Mouse (Mus musculus): ENCODE results near the gene Bahcc1. TPM values are rescaled to one million over a fixed set of nuclear protein-coding genes. Genes with fewer than 3 reads are reported as not detected.

Bahcc1 gene
- total RNA-seq, 2 experiments from 2014 or later = 1.4 to 2.9 TPM

GRCm38 (mm10) chr11:120240206-120240605, 7.5 kb downstream of the Bahcc1 start:
- no peak for ATAC-seq (replicated peaks; ENCODE audit: low FRiP score, poor library complexity, severe bottlenecking)

DNA sequence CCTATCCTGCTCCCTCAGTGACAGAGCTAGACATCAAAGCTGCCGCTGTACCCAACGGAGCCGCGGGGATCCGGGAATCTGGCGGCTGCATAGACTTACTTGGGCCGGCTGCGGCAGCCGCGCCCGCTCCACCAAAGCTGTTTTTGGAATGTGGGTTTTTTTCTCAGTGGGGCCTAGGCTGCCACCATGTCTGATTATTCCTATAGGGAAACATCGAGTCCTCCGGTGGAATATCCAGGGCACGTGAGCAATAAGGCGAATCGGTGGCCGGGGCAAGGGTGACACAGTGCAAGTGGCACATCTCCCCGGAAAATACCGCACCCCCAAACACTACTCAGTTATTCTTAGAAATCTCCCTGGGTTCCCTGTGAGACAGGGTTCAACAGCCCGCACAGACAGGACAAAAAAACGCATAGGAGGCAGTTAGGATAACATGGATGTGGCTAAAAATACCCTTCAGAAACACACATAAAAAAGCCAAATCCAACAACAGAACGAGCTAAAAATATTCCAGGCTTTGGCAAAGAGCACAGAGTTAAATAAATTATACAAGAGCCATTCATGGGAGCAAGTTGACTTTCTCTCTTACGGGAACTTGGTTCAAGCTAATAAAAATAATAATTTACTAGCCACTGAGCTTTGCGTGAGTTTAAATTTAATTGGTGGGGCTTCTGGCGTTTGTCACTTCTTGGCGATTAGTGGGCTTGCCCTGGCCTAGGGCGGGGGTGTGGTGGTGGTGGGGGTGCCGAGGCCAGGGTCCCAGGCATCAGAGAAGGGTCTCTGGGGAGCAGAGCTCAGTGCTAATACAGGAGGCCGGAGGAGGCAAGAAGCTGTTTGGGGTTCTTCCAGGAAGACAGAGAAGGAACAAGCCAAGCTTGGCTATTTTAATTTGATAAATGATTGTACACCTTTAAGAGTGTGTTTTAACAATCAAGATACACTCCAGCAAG, 8.5 kb downstream of the Bahcc1 start:
- ATAC-seq (replicated peaks; ENCODE audit: low FRiP score, poor library complexity, severe bottlenecking) = no peak

DNA sequence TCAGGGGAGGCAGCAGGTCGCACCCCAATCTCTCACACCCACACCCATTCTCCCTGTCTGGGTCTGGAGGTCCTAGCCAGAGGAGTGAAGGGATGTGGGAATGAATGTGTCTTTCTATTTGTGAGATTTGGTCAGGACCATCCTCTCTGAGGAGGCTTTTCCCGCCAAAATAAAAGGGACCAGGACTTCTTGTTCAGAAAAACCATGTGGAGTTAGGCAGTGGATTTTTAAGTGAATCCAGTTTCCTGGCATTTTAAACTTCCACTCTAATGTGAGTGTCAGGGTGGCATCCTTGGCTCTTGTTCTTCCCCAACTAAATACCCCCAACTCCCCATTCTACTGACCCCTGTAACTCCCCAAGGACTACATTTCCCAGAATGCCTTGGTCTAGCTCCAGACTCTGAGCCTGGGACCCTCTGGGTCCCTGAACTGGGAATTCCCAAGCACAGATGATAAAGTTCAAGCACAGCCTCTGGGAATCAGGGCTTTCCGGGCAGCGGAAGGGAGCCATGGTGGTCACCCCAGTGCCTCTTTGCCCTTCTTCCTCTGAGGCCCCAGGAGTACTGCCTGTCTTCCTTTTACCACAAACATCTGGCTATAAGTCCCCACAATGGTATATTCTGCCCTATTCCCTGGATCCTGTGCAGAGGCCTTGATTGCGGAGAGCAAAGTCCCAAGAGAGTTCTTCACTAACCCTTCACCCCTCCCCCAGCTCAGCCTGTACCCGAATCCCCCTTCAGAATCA, 9.4 kb downstream of the Bahcc1 start:
- ATAC-seq (replicated peaks; ENCODE audit: low FRiP score, poor library complexity, severe bottlenecking) = no peak

- no peak for ATAC-seq (replicated peaks; ENCODE audit: low FRiP score, poor library complexity, severe bottlenecking)
Observed at GRCm38 (mm10) chr11:120242726-120243530, 10.2 kb downstream of the Bahcc1 start.

GRCm38 (mm10) chr11:120243531-120243820, 10.7 kb downstream of the Bahcc1 start:
- no peak for ATAC-seq (replicated peaks; ENCODE audit: low FRiP score, poor library complexity, severe bottlenecking)

DNA sequence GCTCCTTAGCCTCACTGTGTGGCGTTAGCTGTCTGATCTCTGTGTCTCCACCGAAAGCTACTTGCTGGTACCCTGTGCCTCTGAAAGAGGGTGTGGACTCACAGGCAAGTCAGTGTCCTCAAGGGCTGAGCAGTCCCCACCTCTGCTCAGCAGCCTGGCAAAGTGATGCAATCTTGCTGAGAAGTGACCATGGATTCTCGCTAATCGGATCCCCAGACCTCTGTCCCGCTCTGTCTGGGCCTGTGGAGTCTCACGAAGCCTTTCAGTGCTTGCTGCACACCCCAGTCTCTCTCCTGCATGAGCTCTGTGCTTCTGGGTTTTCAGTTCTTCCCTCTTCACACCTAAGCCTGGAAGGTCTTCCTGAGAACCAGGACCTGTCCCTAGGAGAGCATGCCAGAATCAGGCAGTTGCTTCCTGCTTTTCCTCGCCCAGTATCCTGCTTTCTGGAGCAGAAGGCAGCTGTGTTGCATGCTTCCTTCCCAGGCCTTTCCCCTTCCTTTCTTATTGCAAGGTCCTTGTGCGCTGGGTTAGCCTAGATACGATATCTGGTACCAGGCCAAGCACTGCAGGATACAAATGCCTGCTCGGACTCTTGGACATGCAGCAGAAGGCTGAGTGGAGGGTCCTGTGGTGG, 15.5 kb downstream of the Bahcc1 start:
- no peak for ATAC-seq (replicated peaks; ENCODE audit: low FRiP score, poor library complexity, severe bottlenecking)

DNA sequence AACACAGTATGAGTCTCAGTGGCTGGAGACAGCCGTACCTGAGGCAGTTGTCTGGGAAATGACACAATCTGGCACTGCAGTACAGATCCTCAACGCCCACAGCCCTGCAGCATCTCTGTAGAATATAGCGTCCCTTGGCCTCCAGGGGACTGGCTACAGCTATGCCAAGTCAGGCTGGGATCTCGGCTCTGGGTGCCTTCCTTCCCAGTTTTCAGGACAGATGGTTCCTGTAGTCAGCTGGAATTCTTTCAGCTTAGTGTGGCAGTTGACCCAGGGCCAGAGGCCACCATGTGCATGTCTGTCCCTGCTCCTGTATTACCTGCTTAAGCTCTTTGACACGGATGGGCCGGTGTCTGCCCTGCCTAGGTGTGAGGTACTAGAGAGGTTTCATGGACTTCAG, 16.2 kb downstream of the Bahcc1 start:
- no peak for ATAC-seq (replicated peaks; ENCODE audit: low FRiP score, poor library complexity, severe bottlenecking)

DNA sequence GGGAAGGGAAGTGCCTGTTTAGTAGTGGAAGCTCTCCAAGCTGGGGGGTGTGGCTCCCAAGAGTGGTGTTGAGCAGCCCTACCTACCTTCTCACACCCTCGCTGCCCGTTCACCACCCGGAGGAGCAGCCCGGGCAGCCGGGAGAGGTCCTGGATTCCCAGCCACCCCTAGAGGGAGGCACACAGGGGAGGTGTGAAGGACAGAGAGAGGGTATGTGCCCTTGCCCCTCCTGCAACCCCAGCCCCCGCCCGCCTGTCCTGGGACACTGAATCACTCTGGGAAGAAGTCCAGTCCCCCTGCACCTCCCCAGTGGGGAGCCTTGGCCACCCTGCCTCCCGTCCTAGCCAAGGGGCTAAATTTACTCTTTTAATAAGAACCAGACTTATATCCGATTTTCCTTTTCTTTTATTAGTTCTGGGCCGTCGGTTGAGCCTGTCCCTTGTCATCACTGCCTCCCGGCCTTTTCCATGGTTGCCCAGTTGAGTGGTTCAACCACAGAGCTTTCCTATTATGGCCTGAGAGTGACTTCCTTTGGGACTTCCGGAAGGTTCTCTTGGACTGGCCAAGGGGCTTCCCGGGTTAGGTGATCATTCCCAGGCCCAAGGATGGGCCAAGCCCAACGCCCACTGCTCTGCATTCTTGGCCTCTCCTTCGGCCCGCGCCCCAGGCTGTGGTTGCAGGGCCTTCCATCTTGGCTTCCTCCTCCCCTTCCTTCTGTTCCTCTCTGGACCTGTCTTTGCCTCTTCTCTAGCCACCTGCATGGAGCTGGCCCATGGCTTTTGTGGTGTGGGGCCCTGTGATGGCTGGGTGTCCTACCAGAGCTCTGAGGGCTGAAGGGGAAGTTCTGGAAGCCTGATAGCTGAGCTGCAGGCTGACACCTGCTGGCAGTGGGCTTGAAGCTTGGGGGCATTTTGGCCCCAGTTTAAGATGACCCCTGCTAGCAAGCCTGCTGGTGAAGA, 18.5 kb downstream of the Bahcc1 start:
- ATAC-seq (replicated peaks; ENCODE audit: low FRiP score, poor library complexity, severe bottlenecking) = no peak

DNA sequence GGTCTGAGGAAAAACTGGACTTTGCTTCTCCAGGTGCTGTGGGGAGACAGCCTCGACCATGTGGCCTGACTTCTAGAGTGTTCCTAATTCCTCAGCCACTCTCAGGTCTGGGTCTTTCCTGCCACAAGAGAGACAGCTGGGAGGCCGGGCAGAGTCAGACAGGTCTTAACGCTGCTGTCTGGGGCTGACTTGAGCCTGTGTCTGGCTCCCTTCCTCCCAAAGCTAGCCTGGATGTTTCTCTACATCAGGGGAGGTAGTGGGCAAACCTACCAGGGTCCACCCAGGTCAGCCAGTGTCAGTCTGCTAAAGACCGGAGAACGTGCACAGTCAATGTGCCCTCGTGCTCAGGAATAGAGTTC, 19.2 kb downstream of the Bahcc1 start:
- 0 out of 2 replicates have a peak, but pooled peaks have one; percentile 4 for ATAC-seq (replicated peaks; ENCODE audit: low FRiP score, poor library complexity, severe bottlenecking)

DNA sequence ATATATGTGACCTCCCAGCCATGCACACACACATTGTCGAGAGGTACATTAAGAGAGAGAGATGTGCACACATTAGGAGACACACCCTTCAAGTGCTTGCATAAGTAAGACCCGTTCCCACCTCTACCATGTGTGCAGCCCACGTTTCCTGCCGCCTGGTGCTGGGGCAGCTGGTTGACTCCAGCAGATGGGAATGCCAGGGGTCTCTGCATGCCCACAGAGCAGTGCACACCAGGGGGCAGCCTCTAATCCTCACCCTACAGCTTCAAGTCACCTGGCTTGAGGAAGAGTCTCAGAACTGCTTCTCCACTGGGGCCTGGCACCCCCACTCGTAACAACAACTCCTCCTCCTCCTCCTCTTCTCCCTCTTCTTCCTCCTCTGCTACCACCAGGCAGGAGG, 19.7 kb downstream of the Bahcc1 start:
- no peak for ATAC-seq (replicated peaks; ENCODE audit: low FRiP score, poor library complexity, severe bottlenecking)

DNA sequence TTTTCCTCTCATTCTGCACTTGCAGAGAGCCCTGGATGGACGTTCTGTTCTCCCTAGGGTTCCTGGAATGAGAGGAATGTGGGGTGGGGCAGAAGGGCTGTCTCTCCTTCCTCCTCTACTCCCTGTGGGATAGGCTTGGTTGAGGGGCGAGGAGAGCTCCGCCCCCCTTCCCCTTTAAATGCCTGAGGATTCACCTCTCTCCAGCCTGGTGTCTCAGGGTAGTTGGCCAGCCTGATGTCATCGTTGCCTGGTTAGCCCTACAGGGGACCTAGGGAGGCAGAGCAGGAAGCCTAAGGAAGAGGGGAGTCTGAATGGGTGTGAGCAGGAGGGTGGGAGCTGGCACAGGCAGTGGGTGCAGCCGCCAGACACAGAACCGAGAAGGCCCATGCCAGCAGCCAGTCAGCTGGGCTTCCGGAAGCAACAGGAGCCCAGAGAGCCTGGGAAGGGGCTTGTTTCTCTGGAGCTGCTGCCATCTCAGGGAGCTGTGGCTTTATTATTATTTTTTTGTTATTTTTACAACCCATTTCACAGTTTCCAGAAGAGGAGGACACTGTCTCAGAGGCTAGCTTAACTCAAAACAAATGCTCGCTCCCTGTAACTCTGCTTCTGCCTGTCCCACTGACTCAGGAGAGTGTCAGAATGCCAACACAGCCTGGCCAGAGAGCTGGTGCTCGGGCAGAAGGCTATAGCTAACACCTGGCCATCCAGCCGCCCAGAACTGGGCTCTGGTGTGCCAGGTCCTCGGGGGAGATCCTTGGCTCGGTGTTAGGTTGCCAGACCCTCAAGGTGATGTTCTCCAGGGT, 20.3 kb downstream of the Bahcc1 start:
- ATAC-seq (replicated peaks; ENCODE audit: low FRiP score, poor library complexity, severe bottlenecking) = no peak

GRCm38 (mm10) chr11:120253646-120254315, 21.0 kb downstream of the Bahcc1 start:
- ATAC-seq (replicated peaks; ENCODE audit: low FRiP score, poor library complexity, severe bottlenecking) = no peak

DNA sequence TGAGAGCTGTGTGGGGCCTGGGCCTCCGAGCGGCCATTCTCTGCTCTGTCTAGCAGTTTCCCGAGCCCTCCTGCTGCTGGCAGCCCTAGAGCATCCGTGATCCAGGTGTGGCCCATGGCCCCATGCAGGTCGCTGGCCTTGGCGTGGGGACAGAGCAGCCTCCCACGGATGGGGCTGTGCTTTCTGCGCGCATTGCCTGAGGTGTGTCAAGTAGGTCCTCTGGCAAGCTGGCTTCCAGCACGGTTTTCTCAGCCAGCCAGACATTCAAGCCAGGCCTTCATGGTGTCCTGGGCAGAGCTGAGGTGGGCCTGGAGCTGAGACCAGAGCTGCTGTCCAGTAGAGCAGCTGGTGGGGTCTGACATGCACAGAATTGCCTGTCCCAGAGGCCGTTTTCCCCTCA, 21.7 kb downstream of the Bahcc1 start:
- no peak for ATAC-seq (replicated peaks; ENCODE audit: low FRiP score, poor library complexity, severe bottlenecking)

DNA sequence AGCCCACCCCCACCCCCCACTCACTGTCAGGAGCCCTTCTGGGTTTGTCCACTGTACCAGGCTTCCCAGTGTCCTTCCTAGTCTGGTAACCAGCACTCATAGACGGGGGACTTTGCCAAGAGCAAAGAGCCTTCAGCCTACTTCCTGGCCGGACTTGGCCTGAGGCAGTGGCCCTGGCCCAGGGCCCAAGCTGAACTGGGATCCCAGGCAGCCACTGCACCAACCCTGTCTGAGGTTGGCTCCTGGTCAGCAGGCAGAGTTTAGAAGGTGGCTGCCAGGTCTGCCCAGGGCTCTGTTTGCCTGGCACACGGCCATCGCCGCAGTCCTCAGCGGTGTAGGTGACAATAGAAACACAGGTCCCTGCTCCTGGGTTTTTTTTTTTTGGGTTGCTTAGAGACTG, 22.3 kb downstream of the Bahcc1 start:
- ATAC-seq (replicated peaks; ENCODE audit: low FRiP score, poor library complexity, severe bottlenecking) = no peak

DNA sequence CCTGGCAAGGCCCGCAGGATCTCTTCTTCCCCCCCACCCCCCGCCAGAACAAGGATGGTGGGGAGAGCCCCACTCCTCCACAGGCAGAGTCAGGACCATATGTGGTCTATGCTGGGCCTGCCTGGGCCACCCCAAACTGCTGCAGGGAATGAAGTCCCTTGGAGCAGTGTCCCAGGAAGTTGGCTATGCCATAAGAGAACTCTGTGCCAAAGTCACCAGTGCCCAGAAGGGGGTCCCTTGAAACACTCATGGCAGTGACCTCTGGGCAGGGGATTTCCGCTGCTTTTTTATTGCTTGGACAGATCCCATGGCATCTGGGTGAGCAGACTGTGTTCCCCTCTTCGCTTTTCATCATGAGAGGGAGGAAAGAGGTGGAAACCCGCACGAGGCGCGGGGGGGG, 22.8 kb downstream of the Bahcc1 start:
- ATAC-seq (replicated peaks; ENCODE audit: low FRiP score, poor library complexity, severe bottlenecking) = no peak

- ATAC-seq (replicated peaks; ENCODE audit: low FRiP score, poor library complexity, severe bottlenecking) = no peak
Observed at GRCm38 (mm10) chr11:120256108-120256507, 23.4 kb downstream of the Bahcc1 start.

- no peak for ATAC-seq (replicated peaks; ENCODE audit: low FRiP score, poor library complexity, severe bottlenecking)
Observed at GRCm38 (mm10) chr11:120256543-120256942, 23.8 kb downstream of the Bahcc1 start.
